Mouse (Mus musculus): ENCODE results near the gene Tbck.

DNA sequence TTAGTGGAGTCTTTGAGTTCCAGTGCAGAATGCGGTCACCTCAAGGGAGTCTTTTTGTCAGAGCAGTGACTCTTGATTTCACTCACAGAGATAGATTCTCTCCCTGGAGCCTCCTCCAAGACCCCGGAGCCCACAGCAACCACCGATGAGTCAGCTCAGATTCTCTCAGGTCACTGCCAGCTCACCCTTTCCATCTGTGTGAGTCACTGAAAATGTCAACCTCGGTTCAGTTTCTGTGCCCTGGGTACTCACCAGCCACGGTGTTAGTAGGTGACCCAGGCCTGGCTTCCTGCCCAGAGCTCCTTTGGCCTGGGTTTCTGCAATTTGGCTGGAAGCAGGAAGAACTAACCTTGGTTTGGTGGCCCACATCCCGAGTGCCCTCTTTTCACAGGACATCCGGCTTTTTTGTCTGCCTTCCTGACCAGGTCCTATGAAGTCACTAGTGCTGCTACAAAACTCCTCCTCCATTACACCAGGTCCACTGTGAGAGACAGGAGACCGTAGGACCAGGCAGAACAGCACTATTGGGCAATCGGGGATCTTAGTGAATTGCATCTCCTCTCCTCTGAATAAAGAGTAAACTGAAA, 187.5 kb downstream of the Tbck start:
- peak; percentile 69 for TF ChIP-seq EP300 (IDR thresholded peaks at IDR 0.05)
- TF ChIP-seq CTCF (IDR thresholded peaks at IDR 0.05): no peak
